Mouse (Mus musculus) hindbrain, postnatal 0 days (tissue): ENCODE measurements at regions not wholly inside any gene's neighbourhood (a gene's known extent, or its start where the extent isn't known, plus 50 kb on each side); places are given as distances from the start of the nearest gene placed in this dataset.

Source experiments
- ATAC-seq: fragments of 200-750 bp; cut with Nextera tagmentation; 2 replicates; pipeline ENCODE4 v1.8.0; 2017; ENCODE audit warnings: mild to moderate bottlenecking, moderate TSS enrichment, moderate library complexity
- DNase-seq: peaks from one replicate; pipeline ENCODE4 v3.0.0-alpha.2; 2015; ENCODE audit warnings: low spot score
- H3K27ac ChIP-seq: fragments of 300-500 bp; sonication (generic); 2 replicates; pipeline ENCODE4 v1.5.1; 2014; ENCODE audit warnings: mild to moderate bottlenecking
- H3K27me3 ChIP-seq: fragments of 300-500 bp; sonication (generic); 2 replicates; pipeline ENCODE4 v1.6.1; 2014; ENCODE audit warnings: low read length, mixed read lengths; ENCODE audit not compliant: insufficient read depth
- H3K36me3 ChIP-seq: fragments of 300-500 bp; sonication (generic); 2 replicates; pipeline ENCODE4 v1.6.1; 2014; ENCODE audit warnings: low read length, mixed read lengths; ENCODE audit not compliant: insufficient read depth
- H3K4me1 ChIP-seq: fragments of 300-500 bp; sonication (generic); 2 replicates; pipeline ENCODE4 v1.6.1; 2014; ENCODE audit warnings: antibody characterized with exemption, low read length, mixed read lengths; ENCODE audit not compliant: insufficient read depth
- H3K4me2 ChIP-seq: fragments of 300-500 bp; sonication (generic); 2 replicates; pipeline ENCODE4 v1.6.1; 2014; ENCODE audit warnings: low read depth, mild to moderate bottlenecking, low read length, moderate library complexity, mixed read lengths
- H3K4me3 ChIP-seq: fragments of 300-500 bp; sonication (generic); 2 replicates; pipeline ENCODE4 v1.5.1; 2014; ENCODE audit warnings: low read length
- H3K9ac ChIP-seq: fragments of 300-500 bp; sonication (generic); replicated peaks from 2 replicates; pipeline ENCODE4 v1.6.1; 2014; ENCODE audit warnings: mild to moderate bottlenecking, low read length, moderate library complexity, mixed read lengths
- H3K9me3 ChIP-seq: fragments of 300-500 bp; sonication (generic); 2 replicates; pipeline ENCODE4 v1.6.1; 2016; ENCODE audit warnings: low read length, mixed read lengths
- CTCF ChIP-seq: IDR thresholded peaks from 2 replicates; pipeline ENCODE4 v1.5.1; 2016; ENCODE audit warnings: antibody characterized with exemption, control low read depth, low read depth
- WGBS: fragments of 180-500 bp; shearing (Covaris S2); extraction: QIAGEN DNeasy Blood & Tissue Kit; methylation state at CpG from one replicate; pipeline ENCODE4 v1.1.7; 2014; 5-methylcytosine and 5-hydroxymethylcytosine counted together

DNA sequence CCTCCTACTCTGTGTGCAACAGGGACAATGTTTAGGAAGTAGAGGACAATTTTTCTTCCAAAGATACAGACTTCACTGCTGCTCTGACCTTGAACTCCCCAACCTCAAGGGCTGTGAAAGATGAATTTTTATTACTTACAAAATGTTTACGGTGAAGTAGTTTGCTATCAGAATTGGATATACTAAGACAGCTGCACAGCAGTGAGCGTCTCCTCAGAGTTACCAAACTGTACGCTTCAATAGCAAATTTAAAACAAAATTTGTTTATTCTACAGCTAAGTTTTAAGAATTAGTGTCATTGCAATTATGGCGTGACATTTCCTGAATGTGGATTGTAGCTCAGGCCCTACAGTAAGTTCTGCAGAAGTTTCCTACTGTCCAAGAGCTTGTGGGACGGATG, 270.3 kb upstream of the Nr4a3 start:
- no peaks in the 10 kb centered on the region; the same call in 1 of the 2 replicates for H3K4me1 ChIP-seq
- H3K27ac ChIP-seq = no peak overlapping the region
- no peaks in the 10 kb centered on the region for H3K9me3 ChIP-seq
- H3K36me3 ChIP-seq = no peaks in the 10 kb centered on the region
- H3K9ac ChIP-seq = no peak overlapping the region
- TF ChIP-seq CTCF = no peak
- no peaks in the 10 kb centered on the region for H3K27me3 ChIP-seq
- WGBS = 88% methylated on average over 5 of the region's 5 CpGs
- no peak overlapping the region for H3K4me3 ChIP-seq
- no peak for ATAC-seq
- DNase-seq = no peak
- H3K4me2 ChIP-seq = no peak overlapping the region

- TF ChIP-seq CTCF = no peak
- H3K9ac ChIP-seq = no peak overlapping the region
- ATAC-seq (no peak), DNase-seq (no peak)
- H3K4me2 ChIP-seq = no peak overlapping the region
- H3K27me3 ChIP-seq = no peaks in the 10 kb centered on the region
- H3K9me3 ChIP-seq = no peaks in the 10 kb centered on the region
- WGBS = 86% methylated on average over 4 of the region's 4 CpGs
- no peak overlapping the region for H3K27ac ChIP-seq
- no peak overlapping the region for H3K4me3 ChIP-seq
- H3K36me3 ChIP-seq = no peaks in the 10 kb centered on the region
- no peaks in the 10 kb centered on the region for H3K4me1 ChIP-seq
Observed at GRCm38 (mm10) chr4:47781039-47781438, 263.9 kb upstream of the Nr4a3 start.

- TF ChIP-seq CTCF = no peak
- Histone ChIP-seq H3K4me1 (no peaks in the 10 kb centered on the region), H3K36me3 (no peaks in the 10 kb centered on the region), H3K4me3 (no peak overlapping the region), H3K4me2 (no peak overlapping the region), H3K27ac (no peak overlapping the region), H3K9me3 (no peaks in the 10 kb centered on the region), H3K9ac (no peak overlapping the region), H3K27me3 (no peaks in the 10 kb centered on the region)
- 74% methylated on average over 4 of the region's 4 CpGs for WGBS
- DNase-seq (no peak), ATAC-seq (no peak)
Observed at GRCm38 (mm10) chr4:47796977-47797376, 248.0 kb upstream of the Nr4a3 start.

GRCm38 (mm10) chr4:47799165-47799564, 245.8 kb upstream of the Nr4a3 start:
- Histone ChIP-seq H3K27ac (no peak overlapping the region), H3K4me1 (no peaks in the 10 kb centered on the region), H3K4me2 (no peak overlapping the region), H3K4me3 (no peak overlapping the region), H3K9ac (no peak overlapping the region), H3K9me3 (no peaks in the 10 kb centered on the region), H3K36me3 (no peaks in the 10 kb centered on the region), H3K27me3 (no peaks in the 10 kb centered on the region)
- WGBS = 92% methylated on average over 5 of the region's 5 CpGs
- ATAC-seq (no peak), DNase-seq (no peak)
- no peak for TF ChIP-seq CTCF

DNA sequence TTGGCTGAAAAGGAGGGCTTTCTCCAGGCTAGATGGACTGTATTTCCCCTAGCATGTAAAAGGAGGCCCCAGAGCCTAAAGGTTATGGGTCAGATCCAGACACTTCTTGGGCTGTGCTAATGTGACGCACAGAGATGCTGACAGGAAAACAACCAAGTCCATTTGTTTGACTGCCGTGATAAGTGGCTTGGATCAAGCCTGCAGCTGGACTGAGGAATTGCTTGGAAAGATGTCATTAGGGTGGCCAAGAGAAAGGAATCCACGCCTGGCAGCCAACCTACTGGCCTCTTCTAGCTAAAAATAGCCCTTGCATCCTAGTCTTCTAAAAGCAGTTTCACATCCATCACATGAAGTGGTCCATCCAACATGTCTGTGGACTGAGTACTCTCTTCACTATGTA, 241.8 kb upstream of the Nr4a3 start:
- no peak for TF ChIP-seq CTCF
- no peak for ATAC-seq
- H3K27ac ChIP-seq = no peak overlapping the region

DNA sequence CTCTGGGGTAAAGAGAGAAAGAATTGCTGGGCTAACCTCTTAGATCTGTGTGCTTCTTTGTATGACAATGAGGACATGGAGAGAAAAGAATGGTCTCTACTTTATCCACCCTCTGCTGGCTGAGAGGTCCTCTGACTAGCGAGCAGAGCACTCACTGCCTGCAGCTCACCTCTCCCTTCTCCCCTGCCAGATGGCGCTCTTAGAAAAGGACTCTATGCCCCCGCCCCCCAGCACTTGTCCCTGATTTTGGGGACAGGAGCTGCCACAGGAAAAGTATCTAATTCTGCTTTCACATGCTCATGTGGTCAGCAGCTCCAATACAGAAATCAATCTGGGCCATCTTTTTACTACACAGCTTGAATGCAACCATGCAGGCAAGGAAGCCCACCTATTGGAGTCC, 237.1 kb upstream of the Nr4a3 start:
- Histone ChIP-seq H3K36me3 (no peaks in the 10 kb centered on the region), H3K4me1 (no peaks in the 10 kb centered on the region), H3K27ac (no peak overlapping the region), H3K9me3 (no peaks in the 10 kb centered on the region), H3K4me2 (no peak overlapping the region), H3K9ac (no peak overlapping the region), H3K4me3 (no peak overlapping the region), H3K27me3 (no peaks in the 10 kb centered on the region)
- 0 out of 2 replicates have a peak, but pooled peaks have one; percentile 32 for ATAC-seq
- peak; percentile 23 for DNase-seq
- peak; percentile 38 for TF ChIP-seq CTCF
- WGBS = 17% methylated on average over 3 of the region's 3 CpGs

More for the DNA sequence above, 241.8 kb upstream of the Nr4a3 start:
- H3K9me3 ChIP-seq = no peaks in the 10 kb centered on the region
- no peak overlapping the region for H3K9ac ChIP-seq
- 84% methylated on average over 3 of the region's 3 CpGs for WGBS
- no peak overlapping the region for H3K4me3 ChIP-seq
- no peaks in the 10 kb centered on the region for H3K4me1 ChIP-seq
- H3K27me3 ChIP-seq = no peaks in the 10 kb centered on the region
- H3K4me2 ChIP-seq = no peak overlapping the region
- no peak for DNase-seq
- H3K36me3 ChIP-seq = no peaks in the 10 kb centered on the region

DNA sequence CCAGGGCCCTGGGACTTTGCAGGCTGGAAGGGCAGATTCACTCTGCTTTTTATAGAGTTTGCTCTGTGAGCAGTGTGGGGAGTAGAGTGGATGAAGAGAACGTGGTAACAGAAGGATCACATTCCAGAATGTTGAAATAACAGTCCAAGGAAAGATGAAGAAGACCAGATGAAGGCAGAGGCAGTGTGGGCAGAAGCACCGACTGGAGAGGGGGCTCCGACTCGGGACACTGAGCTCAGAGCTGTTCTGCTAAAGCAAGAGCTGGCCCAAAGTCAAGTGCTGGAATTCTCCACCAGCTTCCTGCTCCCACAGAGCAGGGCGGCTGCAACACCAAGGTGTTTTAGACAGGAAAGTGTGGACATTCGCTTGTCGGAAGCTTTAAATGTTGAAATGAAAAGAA, 230.9 kb upstream of the Nr4a3 start:
- H3K27ac ChIP-seq = no peak overlapping the region
- H3K27me3 ChIP-seq = no peaks in the 10 kb centered on the region
- H3K4me3 ChIP-seq = no peak overlapping the region
- no peak overlapping the region for H3K9ac ChIP-seq
- H3K4me2 ChIP-seq = no peak overlapping the region
- DNase-seq (no peak), ATAC-seq (no peak)
- TF ChIP-seq CTCF = no peak
- WGBS = 77% methylated on average over 7 of the region's 7 CpGs
- H3K4me1 ChIP-seq = no peaks in the 10 kb centered on the region
- no peaks in the 10 kb centered on the region for H3K36me3 ChIP-seq
- no peaks in the 10 kb centered on the region for H3K9me3 ChIP-seq
